Mouse (Mus musculus) v-Abl transformed pro-B cells (cell line): Measurements from ENCODE around the gene Rdh5.

Source experiments
- in situ Hi-C, 2 experiments: fragments of 400-800 bp; cut with MboI; formaldehyde crosslinking; loops; one replicate each; pipeline ENCODE4 v1.15.1; 2025; ENCODE audit not compliant: unreplicated experiment in 2 of 2

The Rdh5 gene

GRCm38 (mm10) chr10:128878811-128879210 is 43.9 kb downstream of the Rdh5 start:
- in situ Hi-C loops: loop anchor here in 1 of 2 experiments (25.0 kb wide), 1 partner anchor 542 kb away; the partner anchor contains the start of gene Cs

GRCm38 (mm10) chr10:128878291-128878690 is 44.4 kb downstream of the Rdh5 start:
- in situ Hi-C loops: loop anchor here in 1 of 2 experiments (25.0 kb wide), 1 partner anchor 541 kb away; the partner anchor contains the start of gene Cs

DNA sequence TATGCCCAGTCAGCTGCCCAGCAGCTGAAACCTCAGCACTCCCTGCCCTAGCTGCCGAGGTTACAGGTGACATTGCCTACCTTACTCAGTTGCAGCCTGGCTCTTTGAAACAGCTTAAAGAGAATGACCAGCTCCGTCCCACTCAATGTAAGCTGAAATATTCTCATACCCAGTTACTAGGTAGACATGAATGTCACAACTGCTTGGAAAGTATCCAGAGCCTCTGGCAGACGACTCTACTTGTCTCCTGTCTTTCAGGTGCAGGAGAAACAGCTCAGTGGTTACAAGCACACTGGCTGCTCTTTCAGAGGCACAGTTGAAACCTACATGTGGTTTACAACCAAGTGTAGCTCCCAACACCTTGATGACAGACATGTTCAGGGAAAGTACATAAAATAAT is 52.3 kb downstream of the Rdh5 start:
- in situ Hi-C loops: no loop called here

DNA sequence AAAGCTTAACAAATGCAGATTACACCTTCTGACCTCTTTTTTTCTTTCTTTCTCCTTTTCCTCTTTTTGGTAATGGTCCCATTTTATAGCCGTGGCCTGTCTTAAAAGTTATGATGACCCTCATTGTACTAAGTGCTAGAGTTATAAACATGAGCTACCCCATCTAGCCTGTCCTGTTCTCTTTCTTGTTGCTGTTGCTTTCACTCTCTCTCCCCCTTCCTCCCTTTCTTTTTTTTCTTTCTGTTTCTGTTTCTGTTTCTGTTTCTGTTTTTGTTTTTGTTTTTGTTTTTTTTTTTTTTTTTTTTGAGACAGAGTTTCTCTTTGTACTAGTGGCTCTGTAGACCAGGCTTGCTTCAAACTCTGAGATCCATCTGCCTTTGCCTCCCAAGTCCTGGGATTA is 56.2 kb downstream of the Rdh5 start:
- in situ Hi-C loops: no loop called here

DNA sequence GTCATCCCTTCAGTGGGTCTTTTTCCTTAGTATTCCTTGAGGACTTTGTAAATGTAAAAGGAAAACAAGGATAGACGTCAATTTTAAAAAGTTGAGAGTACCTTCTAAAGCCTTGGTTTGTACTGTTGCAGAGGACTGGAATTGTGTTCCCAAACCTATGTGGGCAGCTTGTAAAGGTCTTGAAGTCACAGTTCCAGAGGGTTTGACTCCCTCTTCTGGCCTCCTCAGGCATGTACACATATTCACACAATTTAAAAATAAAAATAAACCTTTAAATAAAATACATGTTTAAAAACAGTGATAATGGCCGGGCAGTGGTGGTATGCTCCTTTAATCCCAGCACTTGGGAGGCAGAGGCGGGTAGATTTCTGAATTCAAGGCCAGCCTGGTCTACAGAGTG is 56.6 kb downstream of the Rdh5 start:
- in situ Hi-C loops: no loop called here
